Mouse (Mus musculus) stomach, embryonic 14.5 days (tissue): ENCODE measurements at regions not wholly inside any gene's neighbourhood (a gene's known extent, or its start where the extent isn't known, plus 50 kb on each side); places are given as distances from the start of the nearest gene placed in this dataset.
"Not testable (repeated sequence)": the region's sequence is repeated elsewhere in the genome, so short reads cannot be mapped to it uniquely, and the experiment has no call there.

ENCODE experiments used
- ATAC-seq: fragments of 200-750 bp; cut with Nextera tagmentation; 2 replicates; pipeline ENCODE4 v1.8.0; 2017; ENCODE audit warnings: low read depth, moderate TSS enrichment; ENCODE audit not compliant: insufficient number of reproducible peaks, insufficient read depth, low FRiP score
- H3K27ac ChIP-seq: fragments of 300-500 bp; sonication (generic); 2 replicates; pipeline ENCODE4 v1.5.1; 2014; ENCODE audit warnings: mild to moderate bottlenecking, low read length, moderate library complexity, mixed read lengths
- H3K27me3 ChIP-seq: fragments of 300-500 bp; sonication (generic); 2 replicates; pipeline ENCODE4 v1.6.1; 2014; ENCODE audit warnings: low read length, control low read depth, mixed read lengths; ENCODE audit not compliant: control insufficient read depth, insufficient read depth
- H3K36me3 ChIP-seq: fragments of 300-500 bp; sonication (generic); 2 replicates; pipeline ENCODE4 v1.6.1; 2014; ENCODE audit warnings: mild to moderate bottlenecking, control low read depth, low read length, moderate library complexity, mixed read lengths; ENCODE audit not compliant: control insufficient read depth, insufficient read depth
- H3K4me1 ChIP-seq: fragments of 300-500 bp; sonication (generic); 2 replicates; pipeline ENCODE4 v1.6.1; 2014; ENCODE audit warnings: low read length, control low read depth, mixed read lengths; ENCODE audit not compliant: control insufficient read depth, insufficient read depth
- H3K4me2 ChIP-seq: fragments of 300-500 bp; sonication (generic); replicated peaks from 2 replicates; pipeline ENCODE4 v1.6.1; 2014; ENCODE audit warnings: low read depth, low read length, control low read depth
- H3K4me3 ChIP-seq: fragments of 300-500 bp; sonication (generic); 2 replicates; pipeline ENCODE4 v1.5.1; 2014; ENCODE audit warnings: low read depth, low read length, control low read depth
- H3K9ac ChIP-seq: fragments of 300-500 bp; sonication (generic); replicated peaks from 2 replicates; pipeline ENCODE4 v1.6.1; 2014; ENCODE audit warnings: low read depth, mild to moderate bottlenecking, control low read depth, low read length, moderate library complexity, mixed read lengths
- H3K9me3 ChIP-seq: fragments of 300-500 bp; sonication (generic); 2 replicates; pipeline ENCODE4 v1.6.1; 2016; ENCODE audit warnings: low read depth, low read length, control low read depth; ENCODE audit not compliant: control insufficient read depth
- WGBS: fragments of 180-500 bp; shearing (Covaris S2); extraction: QIAGEN DNeasy Blood & Tissue Kit; methylation state at CpG from one replicate; pipeline ENCODE4 v1.1.7; 2014; 5-methylcytosine and 5-hydroxymethylcytosine counted together

DNA sequence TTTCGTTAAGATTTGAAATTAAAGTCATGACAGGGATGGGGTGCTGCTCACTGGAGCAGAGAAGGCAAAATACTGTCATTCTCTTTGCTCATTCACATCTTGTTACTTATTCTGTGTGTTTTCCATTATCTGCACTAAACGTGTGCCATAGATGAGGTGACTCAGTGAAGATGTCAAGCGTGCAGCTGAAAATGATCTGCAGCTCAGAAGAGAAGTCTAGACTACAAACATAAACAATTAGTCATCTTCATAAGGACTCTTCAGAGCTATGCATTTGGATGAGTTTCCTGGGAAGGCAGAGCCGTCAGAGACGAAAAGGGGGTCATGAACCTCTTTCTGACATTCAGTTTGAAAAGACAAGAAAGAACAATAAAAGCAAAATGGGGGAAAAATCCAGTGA lies 203.7 kb upstream of the Klf6 start:
- Histone ChIP-seq H3K27me3 (no peaks in the 10 kb centered on the region), H3K4me2 (no peak overlapping the region), H3K27ac (no peak overlapping the region), H3K9me3 (no peaks in the 10 kb centered on the region), H3K9ac (no peak overlapping the region), H3K36me3 (no peaks in the 10 kb centered on the region), H3K4me3 (no peak overlapping the region), H3K4me1 (no peaks in the 10 kb centered on the region)
- WGBS: 56% methylated on average over 5 of the region's 5 CpGs
- no peak for ATAC-seq

GRCm38 (mm10) chr13:5666235-5667007 lies 194.9 kb upstream of the Klf6 start:
- WGBS: 76% methylated on average over 3 of the region's 3 CpGs
- ATAC-seq: no peak
- no peaks in the 10 kb centered on the region for H3K9me3 ChIP-seq
- no peaks in the 10 kb centered on the region for H3K27me3 ChIP-seq
- H3K27ac ChIP-seq: no peak overlapping the region
- no peak overlapping the region for H3K9ac ChIP-seq
- no peak overlapping the region for H3K4me3 ChIP-seq
- no peaks in the 10 kb centered on the region for H3K36me3 ChIP-seq
- no peaks in the 10 kb centered on the region for H3K4me1 ChIP-seq
- H3K4me2 ChIP-seq: no peak overlapping the region

GRCm38 (mm10) chr13:5675668-5676067 lies 185.6 kb upstream of the Klf6 start:
- no peak overlapping the region for H3K4me3 ChIP-seq
- H3K27ac ChIP-seq: no peak overlapping the region
- H3K4me1 ChIP-seq: no peaks in the 10 kb centered on the region
- no peaks in the 10 kb centered on the region for H3K36me3 ChIP-seq
- H3K9ac ChIP-seq: no peak overlapping the region
- 43% methylated on average over 1 of the region's 1 CpGs for WGBS
- H3K9me3 ChIP-seq: no peaks in the 10 kb centered on the region
- H3K4me2 ChIP-seq: no peak overlapping the region
- no peaks in the 10 kb centered on the region for H3K27me3 ChIP-seq
- no peak for ATAC-seq

GRCm38 (mm10) chr13:5690124-5690523 lies 171.2 kb upstream of the Klf6 start:
- no peaks in the 10 kb centered on the region for H3K27me3 ChIP-seq
- ATAC-seq: no peak

GRCm38 (mm10) chr13:5690680-5691079 lies 170.6 kb upstream of the Klf6 start:
- H3K4me2 ChIP-seq, H3K4me3 ChIP-seq, H3K9me3 ChIP-seq, H3K36me3 ChIP-seq, ATAC-seq, H3K4me1 ChIP-seq, H3K9ac ChIP-seq, H3K27me3 ChIP-seq, H3K27ac ChIP-seq: not testable (repeated sequence)
- 88% methylated on average over 2 of the region's 2 CpGs for WGBS

More at GRCm38 (mm10) chr13:5690124-5690523, 171.2 kb upstream of the Klf6 start:
- H3K27ac ChIP-seq: no peak overlapping the region
- H3K36me3 ChIP-seq: no peaks in the 10 kb centered on the region
- H3K9me3 ChIP-seq: peaks cover 3% of the 10 kb centered on the region; the same call in 1 of the 2 replicates
- H3K4me2 ChIP-seq: no peak overlapping the region
- H3K4me1 ChIP-seq: no peaks in the 10 kb centered on the region
- H3K9ac ChIP-seq: no peak overlapping the region
- no peak overlapping the region for H3K4me3 ChIP-seq
- 76% methylated on average over 4 of the region's 4 CpGs for WGBS

DNA sequence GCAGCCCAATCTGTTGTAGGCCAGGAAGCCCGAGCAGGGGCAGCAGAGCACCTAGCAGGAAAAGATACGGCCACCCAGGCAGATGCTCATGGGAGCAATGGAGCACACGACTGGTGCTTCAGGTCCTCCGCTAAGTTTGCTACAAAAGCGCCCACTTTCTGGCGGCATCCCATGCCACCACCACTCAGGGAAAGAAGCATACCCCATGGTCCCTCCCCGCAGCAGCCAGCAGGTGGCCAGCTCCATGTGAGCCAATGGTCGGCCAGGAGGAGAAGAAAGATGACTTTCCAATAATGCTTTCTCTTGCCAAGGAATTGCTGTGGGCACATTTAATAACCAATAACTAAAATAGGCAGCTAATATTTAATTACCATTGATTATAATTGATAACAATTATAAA lies 166.7 kb upstream of the Klf6 start:
- peaks cover 3% of the 10 kb centered on the region; the same call in 1 of the 2 replicates for H3K9me3 ChIP-seq
- H3K36me3 ChIP-seq: no peaks in the 10 kb centered on the region
- no peak overlapping the region for H3K4me3 ChIP-seq
- no peak overlapping the region for H3K27ac ChIP-seq
- no peak for ATAC-seq
- H3K9ac ChIP-seq: no peak overlapping the region
- H3K4me1 ChIP-seq: no peaks in the 10 kb centered on the region
- 93% methylated on average over 8 of the region's 8 CpGs for WGBS
- no peak overlapping the region for H3K4me2 ChIP-seq
- no peaks in the 10 kb centered on the region for H3K27me3 ChIP-seq

- not testable (repeated sequence) for ATAC-seq, H3K9me3 ChIP-seq, H3K4me2 ChIP-seq, H3K36me3 ChIP-seq, H3K4me3 ChIP-seq, H3K4me1 ChIP-seq, H3K9ac ChIP-seq, H3K27me3 ChIP-seq, H3K27ac ChIP-seq
- 85% methylated on average over 3 of the region's 3 CpGs for WGBS
Measured at GRCm38 (mm10) chr13:5695581-5695980, 165.7 kb upstream of the Klf6 start.

DNA sequence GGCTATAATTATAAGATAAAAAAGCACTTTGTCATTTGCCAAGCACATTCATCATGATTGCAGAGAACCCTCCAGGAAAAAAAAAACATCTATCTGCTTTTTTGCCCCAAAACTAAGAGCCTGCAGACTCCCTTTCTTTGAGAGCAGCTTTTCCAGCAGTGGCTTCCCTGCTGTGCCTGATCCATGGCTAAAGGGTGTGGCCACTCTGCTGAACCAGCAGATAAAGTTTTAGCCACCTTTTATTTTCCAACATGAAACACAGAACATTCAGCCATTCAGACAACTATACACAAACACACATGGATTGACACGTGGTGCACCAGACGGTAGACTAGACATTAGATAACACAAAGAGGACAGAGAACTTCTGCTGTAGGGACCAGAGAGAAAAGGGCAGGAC lies 164.9 kb upstream of the Klf6 start:
- no peak for ATAC-seq
- Histone ChIP-seq H3K4me3 (no peak overlapping the region), H3K4me2 (no peak overlapping the region), H3K27me3 (no peaks in the 10 kb centered on the region), H3K9ac (no peak overlapping the region), H3K27ac (no peak overlapping the region), H3K36me3 (no peaks in the 10 kb centered on the region), H3K9me3 (peaks cover 3% of the 10 kb centered on the region; the same call in 1 of the 2 replicates), H3K4me1 (no peaks in the 10 kb centered on the region)
- WGBS: 17% methylated on average over 2 of the region's 2 CpGs

GRCm38 (mm10) chr13:5697329-5697728 lies 164.0 kb upstream of the Klf6 start:
- not testable (repeated sequence) for H3K9me3 ChIP-seq, ATAC-seq, H3K4me3 ChIP-seq, H3K9ac ChIP-seq, H3K36me3 ChIP-seq, H3K4me1 ChIP-seq, H3K27me3 ChIP-seq, H3K27ac ChIP-seq, H3K4me2 ChIP-seq
- WGBS: 75% methylated on average over 1 of the region's 1 CpGs
